Mouse (Mus musculus): ENCODE measurements around the gene Myh6. TPM values are rescaled to one million over a fixed set of nuclear protein-coding genes. Genes with fewer than 3 reads are reported as not detected.
A peak's percentile ranks its signal among the peaks of the same experiment; 100 is the strongest.
"Not testable (repeated sequence)": the region's sequence is repeated elsewhere in the genome, so short reads cannot be mapped to it uniquely, and the experiment has no call there.

The Myh6 gene
- polyA plus RNA-seq, 1 experiment, result 0.17 TPM

- H3K27ac ChIP-seq (ENCODE audit: insufficient read depth, low read length), result no peak overlapping the region
These were observed 30.1 kb upstream of the Myh6 start for GRCm38 (mm10) chr14:54996793-54997192.

GRCm38 (mm10) chr14:54995457-54996138 is 28.9 kb upstream of the Myh6 start:
- H3K4me1 ChIP-seq (ENCODE audit: control insufficient read depth, insufficient read depth, low read length), result peaks cover 3% of the 10 kb centered on the region
- H3K27ac ChIP-seq (ENCODE audit: insufficient read depth, low read length), result peak overlapping the region; percentile 49
- TF ChIP-seq CTCF (IDR thresholded peaks at IDR 0.05; ENCODE audit: extremely low read depth, insufficient read depth, low read length) (no peak), POLR2A (IDR thresholded peaks at IDR 0.05; ENCODE audit: extremely low read depth, insufficient read depth, low read length) (0 out of 2 replicates have a peak, but pooled peaks have one; percentile 25)
- no peak overlapping the region for H3K4me3 ChIP-seq (ENCODE audit: insufficient read depth, low read length)

More at GRCm38 (mm10) chr14:54996793-54997192, 30.1 kb upstream of the Myh6 start:
- no peak overlapping the region for H3K4me3 ChIP-seq (ENCODE audit: insufficient read depth, low read length)
- TF ChIP-seq POLR2A (IDR thresholded peaks at IDR 0.05; ENCODE audit: extremely low read depth, insufficient read depth, low read length) (no peak), CTCF (IDR thresholded peaks at IDR 0.05; ENCODE audit: extremely low read depth, insufficient read depth, low read length) (no peak)
- H3K4me1 ChIP-seq (ENCODE audit: control insufficient read depth, insufficient read depth, low read length), result peaks cover 3% of the 10 kb centered on the region

GRCm38 (mm10) chr14:54994869-54995186 is 28.1 kb upstream of the Myh6 start:
- H3K4me1 ChIP-seq (ENCODE audit: control insufficient read depth, insufficient read depth, low read length), result peaks cover 5% of the 10 kb centered on the region
- H3K27ac ChIP-seq (ENCODE audit: insufficient read depth, low read length), result no peak overlapping the region
- H3K4me3 ChIP-seq (ENCODE audit: insufficient read depth, low read length), result no peak overlapping the region
- TF ChIP-seq CTCF (IDR thresholded peaks at IDR 0.05; ENCODE audit: extremely low read depth, insufficient read depth, low read length) (no peak), POLR2A (IDR thresholded peaks at IDR 0.05; ENCODE audit: extremely low read depth, insufficient read depth, low read length) (no peak)

GRCm38 (mm10) chr14:54994136-54994868 is 27.6 kb upstream of the Myh6 start, which contains the start of gene Myh7:
Gene Myh7 (minus strand): TSS chr14:54994626.
- Histone ChIP-seq H3K4me1 (ENCODE audit: control insufficient read depth, insufficient read depth, low read length) (peaks cover 5% of the 10 kb centered on the region), H3K27ac (ENCODE audit: insufficient read depth, low read length) (peak within 1 kb of the TSS; percentile 49), H3K4me3 (ENCODE audit: insufficient read depth, low read length) (no peak within 1 kb of the TSS)
- TF ChIP-seq CTCF (IDR thresholded peaks at IDR 0.05; ENCODE audit: extremely low read depth, insufficient read depth, low read length) (no peak), POLR2A (IDR thresholded peaks at IDR 0.05; ENCODE audit: extremely low read depth, insufficient read depth, low read length) (no peak)

- H3K4me3 ChIP-seq (ENCODE audit: insufficient read depth, low read length), result no peak overlapping the region
- TF ChIP-seq CTCF (IDR thresholded peaks at IDR 0.05; ENCODE audit: extremely low read depth, insufficient read depth, low read length), result no peak
- H3K4me1 ChIP-seq (ENCODE audit: control insufficient read depth, insufficient read depth, low read length), result peaks cover 5% of the 10 kb centered on the region
- H3K27ac ChIP-seq (ENCODE audit: insufficient read depth, low read length), result no peak overlapping the region
These were observed 26.9 kb upstream of the Myh6 start for GRCm38 (mm10) chr14:54993636-54994035.

- H3K4me1 ChIP-seq (ENCODE audit: control insufficient read depth, insufficient read depth, low read length), result peaks cover 5% of the 10 kb centered on the region
- no peak overlapping the region for H3K4me3 ChIP-seq (ENCODE audit: insufficient read depth, low read length)
- no peak overlapping the region for H3K27ac ChIP-seq (ENCODE audit: insufficient read depth, low read length)
- TF ChIP-seq CTCF (IDR thresholded peaks at IDR 0.05; ENCODE audit: extremely low read depth, insufficient read depth, low read length), result no peak
- no peak for TF ChIP-seq POLR2A (IDR thresholded peaks at IDR 0.05; ENCODE audit: extremely low read depth, insufficient read depth, low read length)
These were observed 25.5 kb upstream of the Myh6 start for GRCm38 (mm10) chr14:54992196-54992595.

GRCm38 (mm10) chr14:54989886-54990441 is 23.2 kb upstream of the Myh6 start:
- no peak overlapping the region for H3K4me3 ChIP-seq (ENCODE audit: insufficient read depth, low read length)
- TF ChIP-seq POLR2A (IDR thresholded peaks at IDR 0.05; ENCODE audit: extremely low read depth, insufficient read depth, low read length) (no peak), CTCF (IDR thresholded peaks at IDR 0.05; ENCODE audit: extremely low read depth, insufficient read depth, low read length) (no peak)
- peaks cover 3% of the 10 kb centered on the region for H3K4me1 ChIP-seq (ENCODE audit: control insufficient read depth, insufficient read depth, low read length)
- H3K27ac ChIP-seq (ENCODE audit: insufficient read depth, low read length), result peak overlapping the region; percentile 60; the same call in 1 of the 2 replicates

GRCm38 (mm10) chr14:54988882-54989281 is 22.2 kb upstream of the Myh6 start:
- Histone ChIP-seq H3K27ac (ENCODE audit: insufficient read depth, low read length) (no peak overlapping the region), H3K4me3 (ENCODE audit: insufficient read depth, low read length) (no peak overlapping the region), H3K4me1 (ENCODE audit: control insufficient read depth, insufficient read depth, low read length) (peaks cover 3% of the 10 kb centered on the region; the same call in 1 of the 2 replicates)
- TF ChIP-seq CTCF (IDR thresholded peaks at IDR 0.05; ENCODE audit: extremely low read depth, insufficient read depth, low read length) (no peak), POLR2A (IDR thresholded peaks at IDR 0.05; ENCODE audit: extremely low read depth, insufficient read depth, low read length) (no peak)

GRCm38 (mm10) chr14:54988350-54988874 is 21.7 kb upstream of the Myh6 start:
- H3K4me1 ChIP-seq (ENCODE audit: control insufficient read depth, insufficient read depth, low read length); H3K27ac ChIP-seq (ENCODE audit: insufficient read depth, low read length); H3K4me3 ChIP-seq (ENCODE audit: insufficient read depth, low read length): not testable (repeated sequence)

Data from cortical plate, adult 2 months (tissue).